Mouse (Mus musculus) kidney, postnatal 4 days (tissue): ENCODE data around the gene Oxct2b.
"Not testable (repeated sequence)": the region's sequence is repeated elsewhere in the genome, so short reads cannot be mapped to it uniquely, and the experiment has no call there.

Experiments
- DNase-seq, 2 experiments: peaks; one replicate each; pipeline ENCODE4 v3.0.0; 2021; ENCODE audit warnings: mixed read lengths in 2 of 2

Gene Oxct2b

DNA sequence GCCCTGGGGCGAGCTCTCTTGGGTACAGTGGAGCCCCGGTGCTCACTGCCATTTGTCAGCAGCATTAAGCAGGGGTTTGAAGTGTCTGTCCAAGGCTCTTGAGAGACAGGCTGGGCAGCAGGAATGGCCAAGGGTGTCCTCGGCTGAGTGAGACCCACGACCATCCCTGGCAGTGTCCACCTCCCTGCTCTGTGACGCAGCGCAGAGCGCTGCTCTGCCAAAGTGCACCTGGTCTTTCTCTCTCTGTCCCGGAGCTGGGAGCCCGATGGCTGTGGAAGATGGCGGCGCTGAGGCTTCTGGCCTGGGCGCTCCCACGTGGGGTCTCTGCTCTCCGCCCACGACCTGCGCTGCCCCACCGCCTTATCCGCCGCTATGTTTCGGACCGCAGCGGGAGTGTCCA lies at the start of gene Oxct2b:
Gene Oxct2b (plus strand): TSS at position 256 of the 400 bp plus-strand sequence.
- DNase-seq, result peak in 1 of 2 experiments; percentile 21

- DNase-seq, result no peak
Observed at GRCm38 (mm10) chr4:123068646-123069045, 47.4 kb upstream of the Oxct2b start.

GRCm38 (mm10) chr4:123071266-123071966 lies 44.6 kb upstream of the Oxct2b start:
- DNase-seq, result peak; percentile 65 to 76

- DNase-seq, result peak; percentile 59 to 73
Observed at GRCm38 (mm10) chr4:123076928-123077327, 39.1 kb upstream of the Oxct2b start.

- DNase-seq, result no peak
Observed at GRCm38 (mm10) chr4:123078231-123078630, 37.8 kb upstream of the Oxct2b start.

- DNase-seq, result peak; percentile 38 to 53
Observed at GRCm38 (mm10) chr4:123080791-123081190, 35.3 kb upstream of the Oxct2b start.

DNA sequence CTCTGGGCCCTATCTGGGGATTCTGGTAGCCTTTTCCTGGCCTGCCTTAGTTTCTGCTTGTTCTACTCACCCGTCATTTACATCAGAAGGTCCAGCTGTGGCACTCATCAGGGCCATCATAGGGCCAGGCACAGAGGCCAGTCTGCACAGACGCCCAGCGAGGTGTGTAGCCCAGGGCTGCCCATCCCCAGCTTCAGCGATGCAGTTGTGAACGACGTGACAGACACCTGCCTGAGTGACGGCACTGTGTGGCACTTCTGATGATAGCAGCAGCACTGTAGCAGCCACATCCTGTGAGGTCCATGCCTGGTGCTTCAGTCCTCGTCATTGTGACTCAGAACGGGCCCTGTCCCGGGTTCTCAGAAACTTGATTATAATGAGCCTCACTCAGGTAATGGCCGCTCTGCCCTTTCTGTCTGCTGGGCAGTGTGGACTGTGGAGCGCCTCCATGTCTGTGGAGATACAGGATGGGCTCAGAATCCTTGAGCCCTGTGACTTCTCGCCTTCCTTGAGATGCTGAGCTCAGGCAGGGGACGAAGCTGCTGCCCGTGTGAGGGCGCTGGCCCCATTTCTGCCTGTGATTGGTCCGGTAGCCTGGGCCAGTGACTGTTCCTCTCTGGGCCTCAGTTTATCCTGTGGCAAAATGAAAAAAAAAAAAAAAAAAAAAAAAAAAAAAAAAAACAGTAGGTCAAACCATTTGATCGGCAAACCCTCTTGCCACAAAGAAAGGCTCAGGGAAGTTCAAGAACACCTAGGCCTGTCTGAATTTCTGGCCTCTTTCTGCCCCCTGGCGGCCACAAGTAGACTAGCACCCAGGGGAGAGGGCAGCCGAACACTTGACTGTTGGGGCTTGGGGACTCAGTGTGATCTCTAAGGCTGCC lies 33.5 kb upstream of the Oxct2b start:
- DNase-seq, result peak; percentile 64 to 70

DNA sequence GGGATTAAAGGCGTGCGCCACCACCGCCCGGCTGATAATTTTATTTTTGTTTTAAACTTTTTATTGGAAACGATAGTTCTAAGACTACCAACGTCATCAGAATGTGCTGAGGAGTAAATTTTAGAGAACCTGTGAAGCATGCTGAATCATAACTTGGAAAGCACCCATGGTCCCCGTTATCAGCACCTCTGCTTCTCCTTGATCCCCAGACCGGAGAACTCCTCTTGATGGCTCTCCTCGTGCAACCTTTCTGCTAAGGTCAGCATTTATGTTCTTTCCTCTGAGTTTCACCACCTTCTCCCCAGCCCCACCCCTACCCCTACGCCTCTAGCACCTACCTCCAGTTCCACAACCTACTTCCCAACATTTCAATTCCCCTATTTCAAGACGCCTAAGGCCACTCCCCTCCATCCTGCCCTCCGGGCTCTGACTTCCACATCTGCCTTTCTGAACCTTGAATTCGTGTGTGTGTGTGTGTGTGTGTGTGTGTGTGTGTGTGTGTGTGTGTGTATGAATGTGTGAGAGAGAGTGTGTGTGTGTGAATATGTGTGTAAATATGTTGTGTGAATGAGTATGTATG lies 32.7 kb upstream of the Oxct2b start:
- DNase-seq, result no peak

- no peak for DNase-seq
Observed at GRCm38 (mm10) chr4:123085290-123085689, 30.8 kb upstream of the Oxct2b start.

DNA sequence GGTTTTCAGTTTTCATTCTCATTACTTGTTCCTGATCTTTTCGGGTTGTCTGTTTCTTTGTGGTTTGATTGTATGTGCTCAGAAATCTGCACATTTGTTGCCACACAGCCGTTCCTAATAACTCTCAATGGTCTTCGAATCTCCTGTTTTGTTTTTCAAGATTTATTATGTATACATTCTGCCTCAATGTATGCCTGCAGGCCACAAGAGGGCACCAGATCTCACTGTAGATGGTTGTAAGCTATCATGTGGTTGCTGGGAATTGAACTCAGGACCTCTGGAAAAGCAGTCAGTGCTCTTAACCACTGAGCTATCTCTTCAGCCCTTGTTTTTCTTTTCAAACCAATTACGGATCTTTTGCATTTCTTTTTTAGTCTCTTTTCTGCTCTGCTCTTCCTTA lies 29.7 kb upstream of the Oxct2b start:
- no peak for DNase-seq

GRCm38 (mm10) chr4:123092621-123093020 lies 23.4 kb upstream of the Oxct2b start:
- DNase-seq, result no peak

- DNase-seq, result peak in 1 of 2 experiments; percentile 14
Observed at GRCm38 (mm10) chr4:123093064-123093776, 22.8 kb upstream of the Oxct2b start.

- no peak for DNase-seq
Observed at GRCm38 (mm10) chr4:123093869-123094268, 22.2 kb upstream of the Oxct2b start.

- peak; percentile 22 to 48 for DNase-seq
Observed at GRCm38 (mm10) chr4:123104651-123105450, 11.2 kb upstream of the Oxct2b start, which contains the start of gene Bmp8b. TSS of gene Bmp8b (plus strand) at chr4:123105165.

DNA sequence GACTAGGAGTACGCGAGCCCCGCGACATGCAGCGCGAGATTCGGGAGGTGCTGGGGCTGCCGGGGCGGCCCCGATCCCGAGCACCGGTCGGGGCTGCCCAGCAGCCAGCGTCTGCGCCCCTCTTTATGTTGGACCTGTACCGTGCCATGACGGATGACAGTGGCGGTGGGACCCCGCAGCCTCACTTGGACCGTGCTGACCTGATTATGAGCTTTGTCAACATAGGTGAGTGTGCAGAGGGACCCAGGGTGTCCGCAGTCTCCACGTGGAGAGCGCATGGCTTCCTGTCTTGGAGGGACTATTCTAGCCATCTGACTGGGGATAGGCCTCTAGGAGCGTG lies 10.6 kb upstream of the Oxct2b start:
- DNase-seq, result no peak

DNA sequence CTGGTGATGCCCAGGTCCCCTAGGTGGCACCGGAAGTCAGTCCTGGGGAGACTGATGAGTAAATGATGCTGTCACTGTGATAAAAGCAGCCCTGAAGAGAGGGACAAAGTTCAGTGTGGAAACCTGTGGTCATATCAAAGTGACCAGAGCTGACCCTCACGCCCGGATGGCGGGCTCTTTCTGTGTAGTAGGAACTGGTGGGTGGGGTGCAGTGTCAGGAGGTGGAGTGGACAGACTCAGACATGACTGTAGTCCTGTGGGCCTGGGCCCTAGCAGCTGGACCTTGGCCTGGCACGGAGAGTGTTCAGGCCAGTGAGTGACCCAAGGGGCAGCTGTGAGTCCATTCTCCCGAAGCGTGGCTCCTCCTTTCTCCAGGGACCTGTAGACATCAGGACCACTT lies 10.1 kb upstream of the Oxct2b start:
- DNase-seq, result not testable (repeated sequence)

DNA sequence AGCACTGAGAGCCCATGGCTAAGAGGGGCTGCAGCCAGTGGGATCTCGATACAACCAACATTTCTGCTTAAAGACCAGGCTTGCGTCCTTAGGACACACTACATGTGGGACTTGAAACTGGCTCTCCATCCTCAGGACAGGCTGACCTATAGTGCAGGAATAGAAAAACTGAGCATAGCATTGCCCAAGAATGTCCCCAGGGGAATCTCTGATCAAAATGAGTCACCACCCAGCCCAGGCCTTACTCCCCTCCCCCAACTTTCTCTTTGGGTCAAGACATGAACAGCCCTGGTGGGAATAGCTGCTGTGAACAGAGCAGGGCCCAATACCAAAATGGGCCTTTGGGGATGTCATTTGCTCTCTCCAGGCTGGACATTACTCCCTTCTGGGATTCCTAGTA lies 9.2 kb upstream of the Oxct2b start:
- DNase-seq, result no peak

- DNase-seq, result no peak
Observed at GRCm38 (mm10) chr4:123108056-123108455, 8.0 kb upstream of the Oxct2b start.

- DNase-seq, result no peak
Observed at GRCm38 (mm10) chr4:123110751-123111150, 5.3 kb upstream of the Oxct2b start.

GRCm38 (mm10) chr4:123111275-123111983 lies 4.6 kb upstream of the Oxct2b start:
- DNase-seq, result not testable (repeated sequence)

DNA sequence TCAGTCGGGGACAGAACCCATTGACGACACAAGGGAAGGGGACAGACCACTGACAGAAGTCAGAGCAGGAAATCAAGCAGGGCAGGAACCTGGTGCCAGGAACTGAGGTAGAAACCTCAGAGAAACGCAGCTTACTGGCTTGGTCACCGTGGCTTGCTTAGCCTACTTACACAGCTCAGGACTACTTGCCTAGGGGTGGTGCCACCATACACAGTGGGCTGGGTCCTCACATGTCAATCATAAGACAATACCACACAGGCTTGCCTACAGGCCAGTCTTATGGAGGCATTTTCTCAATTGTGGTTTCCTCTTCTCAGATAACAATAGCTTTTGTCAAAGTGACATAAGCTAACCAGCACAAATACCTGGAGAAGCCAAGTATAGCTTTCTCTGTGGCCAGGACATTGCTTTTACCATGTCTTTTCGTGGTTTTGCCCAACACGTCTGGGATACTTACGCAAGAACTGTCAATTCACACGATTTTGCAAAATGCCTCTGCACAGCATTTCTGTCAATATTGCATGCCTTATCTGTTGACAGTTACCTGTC lies 3.8 kb upstream of the Oxct2b start:
- no peak for DNase-seq
